Mouse (Mus musculus) liver, embryonic 15.5 days (tissue): Measurements from ENCODE around the gene Aif1. TPM values are rescaled to one million over a fixed set of nuclear protein-coding genes. Genes with fewer than 3 reads are reported as not detected.

ENCODE experiments used
- ATAC-seq: fragments of 200-750 bp; cut with Nextera tagmentation; 2 replicates; pipeline ENCODE4 v1.8.0; 2017; ENCODE audit warnings: moderate number of reproducible peaks, mild to moderate bottlenecking, moderate library complexity; ENCODE audit not compliant: insufficient read depth
- H3K27ac ChIP-seq: fragments of 300-500 bp; sonication (generic); replicated peaks from 2 replicates; pipeline ENCODE4 v1.5.1; 2015; ENCODE audit warnings: mild to moderate bottlenecking, inconsistent platforms
- H3K27me3 ChIP-seq: fragments of 300-500 bp; sonication (generic); 2 replicates; pipeline ENCODE4 v1.6.1; 2015; ENCODE audit warnings: mild to moderate bottlenecking, inconsistent platforms
- H3K36me3 ChIP-seq: fragments of 300-500 bp; sonication (generic); replicated peaks from 2 replicates; pipeline ENCODE4 v1.6.1; 2015; ENCODE audit warnings: moderate library complexity, mild to moderate bottlenecking, inconsistent platforms
- H3K4me1 ChIP-seq: fragments of 300-500 bp; sonication (generic); replicated peaks from 2 replicates; pipeline ENCODE4 v1.6.1; 2015; ENCODE audit warnings: inconsistent platforms
- H3K4me2 ChIP-seq: fragments of 300-500 bp; sonication (generic); 2 replicates; pipeline ENCODE4 v1.6.1; 2015; ENCODE audit warnings: moderate library complexity, mild to moderate bottlenecking, inconsistent platforms
- H3K4me3 ChIP-seq: fragments of 300-500 bp; sonication (generic); replicated peaks from 2 replicates; pipeline ENCODE4 v1.5.1; 2015; ENCODE audit warnings: mild to moderate bottlenecking, inconsistent platforms
- H3K9ac ChIP-seq: fragments of 300-500 bp; sonication (generic); 2 replicates; pipeline ENCODE4 v1.6.1; 2015; ENCODE audit warnings: moderate library complexity, mild to moderate bottlenecking, inconsistent platforms
- H3K9me3 ChIP-seq: fragments of 300-500 bp; sonication (generic); replicated peaks from 2 replicates; pipeline ENCODE4 v1.6.1; 2016; ENCODE audit warnings: inconsistent platforms
- WGBS: fragments of 180-500 bp; shearing (Covaris S2); methylation state at CpG from one replicate; pipeline ENCODE4 v1.1.7; 2015; ENCODE audit warnings: mixed read lengths; ENCODE audit not compliant: insufficient replicate concordance; 5-methylcytosine and 5-hydroxymethylcytosine counted together
- polyA plus RNA-seq: library from polyadenylated mRNA; unstranded; fragments of >200 nt; fragmentation: Nextera tagmentation; extraction: Ambion mirVana; gene quantifications from 2 replicates; pipeline ENCODE4 v1.2.1, GENCODE M21; 2015

Aif1 gene
- 20.5 and 22.2 TPM in 2 replicates for polyA plus RNA-seq

GRCm38 (mm10) chr17:35175968-35176367 is at the start of gene Aif1:
Aif1 (minus strand) TSS chr17:35176068.
- Histone ChIP-seq H3K27ac (no peak within 1 kb of the TSS), H3K4me2 (no peak within 1 kb of the TSS), H3K27me3 (no peaks in the 10 kb centered on the region), H3K9me3 (no peaks in the 10 kb centered on the region), H3K36me3 (no peaks in the 10 kb centered on the region), H3K4me3 (no peak within 1 kb of the TSS), H3K9ac (no peak within 1 kb of the TSS), H3K4me1 (no peaks in the 10 kb centered on the region; the same call in 1 of the 2 replicates)
- WGBS, result 39% methylated on average over 2 of the region's 2 CpGs
- ATAC-seq, result no peak

DNA sequence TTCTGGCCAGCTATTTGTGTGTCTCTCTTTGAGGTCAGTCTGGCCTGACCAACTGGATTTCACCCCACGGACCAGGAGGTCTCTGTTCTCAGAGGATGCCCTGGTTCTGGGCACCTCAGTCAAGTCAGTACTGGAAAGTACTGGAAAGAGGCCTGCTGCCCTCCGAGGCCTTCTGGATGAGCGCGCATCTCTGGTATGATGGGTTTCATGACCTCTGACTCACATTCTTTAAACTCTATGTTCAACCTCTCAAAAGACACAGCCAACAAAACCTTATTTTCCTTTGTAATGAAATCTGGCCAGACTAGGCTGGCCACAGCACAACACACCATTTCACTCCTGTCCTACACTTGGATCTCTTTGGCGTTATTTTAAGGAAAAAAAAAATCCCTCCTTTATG is 49.6 kb upstream of the Aif1 start:
- Histone ChIP-seq H3K27me3 (no peaks in the 10 kb centered on the region), H3K9me3 (no peaks in the 10 kb centered on the region), H3K9ac (no peak overlapping the region), H3K4me3 (no peak overlapping the region), H3K36me3 (peaks cover 47% of the 10 kb centered on the region), H3K4me2 (no peak overlapping the region), H3K4me1 (peaks cover 25% of the 10 kb centered on the region), H3K27ac (no peak overlapping the region)
- no peak for ATAC-seq
- WGBS, result 85% methylated on average over 5 of the region's 5 CpGs

- H3K27ac ChIP-seq, result no peak overlapping the region
- no peak for ATAC-seq
- no peak overlapping the region for H3K9ac ChIP-seq
- WGBS, result 77% methylated on average over 4 of the region's 4 CpGs
- peaks cover 33% of the 10 kb centered on the region for H3K4me1 ChIP-seq
- H3K4me3 ChIP-seq, result no peak overlapping the region
- H3K4me2 ChIP-seq, result no peak overlapping the region
- H3K9me3 ChIP-seq, result no peaks in the 10 kb centered on the region
- H3K36me3 ChIP-seq, result peaks cover 43% of the 10 kb centered on the region
- no peaks in the 10 kb centered on the region for H3K27me3 ChIP-seq
Measured at GRCm38 (mm10) chr17:35224641-35225040, 48.8 kb upstream of the Aif1 start.

DNA sequence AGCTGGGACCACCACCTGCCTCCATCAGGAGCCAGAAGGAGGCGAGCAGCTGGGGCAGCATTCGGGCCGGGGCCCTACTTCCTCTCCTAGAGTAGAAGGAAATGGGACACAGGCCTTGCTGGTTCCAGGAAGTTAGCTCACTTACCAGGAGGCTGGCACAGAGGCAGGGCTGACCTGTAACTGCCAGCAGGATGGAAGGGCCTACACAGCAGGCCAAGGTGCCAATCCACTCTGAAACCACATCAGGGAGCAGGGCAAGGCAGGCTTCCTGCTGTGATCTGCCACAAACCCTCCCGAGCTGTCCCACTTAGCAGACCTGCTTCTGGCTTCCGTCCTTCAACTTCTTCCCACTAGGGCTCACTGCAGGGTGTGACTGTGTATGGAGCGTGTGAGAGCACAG is 46.4 kb upstream of the Aif1 start:
- Histone ChIP-seq H3K4me2 (no peak overlapping the region; the same call in 1 of the 2 replicates), H3K27ac (peak overlapping the region; percentile 53; the same call in 1 of the 2 replicates), H3K27me3 (no peaks in the 10 kb centered on the region), H3K4me3 (no peak overlapping the region), H3K36me3 (peaks cover 21% of the 10 kb centered on the region), H3K9me3 (no peaks in the 10 kb centered on the region), H3K4me1 (peaks cover 52% of the 10 kb centered on the region), H3K9ac (no peak overlapping the region)
- no peak for ATAC-seq
- 46% methylated on average over 6 of the region's 6 CpGs for WGBS

DNA sequence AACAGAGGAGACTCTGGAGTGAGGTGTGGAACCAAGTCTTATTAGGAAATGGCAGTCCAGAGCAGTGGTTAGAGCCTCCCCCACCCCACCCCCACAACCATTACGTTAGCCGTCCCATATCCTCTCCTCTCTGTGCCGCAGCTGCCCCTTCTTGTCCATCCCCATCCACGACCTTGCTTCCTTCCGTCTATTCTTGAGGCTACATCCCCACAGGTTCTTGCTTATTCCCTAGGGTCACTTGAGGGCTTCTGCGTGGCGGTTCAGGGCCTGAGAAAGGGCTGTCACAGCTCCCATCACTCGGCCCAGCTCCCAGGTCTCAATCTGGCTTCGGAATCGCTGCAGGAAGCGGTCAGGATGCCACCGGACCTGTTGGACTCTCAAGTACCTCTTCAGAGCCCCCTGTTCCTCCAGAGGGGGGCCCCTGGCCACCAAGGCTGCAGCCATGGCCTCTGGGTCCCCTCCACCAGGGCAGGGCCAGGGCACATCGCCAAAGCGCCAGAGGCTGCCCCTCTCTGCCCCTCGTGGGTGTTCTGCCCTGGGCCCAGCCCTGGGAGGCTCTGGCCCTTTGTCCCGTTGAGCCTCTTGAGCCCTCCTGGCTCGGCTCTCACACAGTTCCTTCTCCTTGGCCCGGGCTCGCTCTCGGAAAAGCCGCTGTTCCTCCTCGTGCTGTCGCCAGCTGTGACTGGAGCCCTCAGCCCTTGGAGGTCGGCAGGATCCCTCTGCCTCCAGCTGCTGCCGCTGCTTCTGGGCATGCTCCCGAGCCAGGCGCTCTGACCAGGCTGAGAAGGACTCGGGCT is 44.5 kb upstream of the Aif1 start, which contains the start of gene Gm16181:
Gm16181 (plus strand) TSS at position 679 of the 797 bp plus-strand sequence.
- ATAC-seq, result no peak

DNA sequence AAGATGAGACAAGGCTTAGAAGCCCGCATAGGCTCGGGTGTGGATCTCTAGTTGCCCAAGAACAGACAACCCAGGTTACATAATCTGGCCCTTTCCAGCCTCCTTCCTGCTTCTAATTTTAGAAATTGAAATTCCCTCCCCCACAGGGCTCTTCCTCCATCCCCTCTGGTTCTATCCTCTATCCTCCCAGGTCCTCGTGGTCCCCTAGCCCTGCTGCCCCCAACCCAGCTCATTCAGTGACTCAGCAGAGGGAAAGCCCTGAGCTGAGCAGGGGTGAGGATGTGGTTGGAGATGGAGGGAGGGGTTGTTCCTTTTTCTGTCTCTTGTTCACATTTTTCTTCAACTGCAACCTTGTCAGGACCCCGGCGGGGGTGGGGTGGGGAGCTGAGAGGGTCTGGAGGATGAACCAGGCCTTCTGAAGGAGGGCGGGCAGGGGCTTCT is 43.8 kb upstream of the Aif1 start:
- 11% methylated on average over 6 of the region's 6 CpGs for WGBS
- 0 out of 2 replicates have a peak, but pooled peaks cover 3% of the 10 kb centered on the region for H3K27me3 ChIP-seq
- H3K9me3 ChIP-seq, result no peaks in the 10 kb centered on the region
- peaks cover 44% of the 10 kb centered on the region for H3K4me1 ChIP-seq
- no peak overlapping the region for H3K9ac ChIP-seq
- H3K4me3 ChIP-seq, result no peak overlapping the region
- H3K27ac ChIP-seq, result peak overlapping the region; percentile 61
- H3K4me2 ChIP-seq, result no peak overlapping the region
- peaks cover 13% of the 10 kb centered on the region; the same call in 1 of the 2 replicates for H3K36me3 ChIP-seq
- ATAC-seq, result no peak

More for the DNA sequence above, 44.5 kb upstream of the Aif1 start, which contains the start of gene Gm16181:
- peak within 1 kb of the TSS; percentile 61 for H3K27ac ChIP-seq
- H3K4me2 ChIP-seq, result 0 out of 2 replicates have a peak within 1 kb of the TSS, but pooled peaks have one; percentile 10
- H3K9me3 ChIP-seq, result no peaks in the 10 kb centered on the region
- H3K4me3 ChIP-seq, result no peak within 1 kb of the TSS
- peaks cover 19% of the 10 kb centered on the region for H3K36me3 ChIP-seq
- H3K4me1 ChIP-seq, result peaks cover 43% of the 10 kb centered on the region
- 56% methylated on average over 28 of the region's 28 CpGs for WGBS
- H3K27me3 ChIP-seq, result 0 out of 2 replicates have a peak, but pooled peaks cover 2% of the 10 kb centered on the region
- H3K9ac ChIP-seq, result no peak within 1 kb of the TSS

GRCm38 (mm10) chr17:35218516-35219193 is 42.8 kb upstream of the Aif1 start:
- no peaks in the 10 kb centered on the region for H3K9me3 ChIP-seq
- WGBS, result 14% methylated on average over 18 of the region's 18 CpGs
- H3K9ac ChIP-seq, result no peak overlapping the region
- peak; percentile 51; the same call in 1 of the 2 replicates for ATAC-seq
- peaks cover 13% of the 10 kb centered on the region; the same call in 1 of the 2 replicates for H3K36me3 ChIP-seq
- peak overlapping the region; percentile 61 for H3K27ac ChIP-seq
- H3K4me3 ChIP-seq, result no peak overlapping the region
- H3K4me2 ChIP-seq, result peak overlapping the region; percentile 34
- H3K4me1 ChIP-seq, result peaks cover 47% of the 10 kb centered on the region
- H3K27me3 ChIP-seq, result 0 out of 2 replicates have a peak, but pooled peaks cover 3% of the 10 kb centered on the region

- Histone ChIP-seq H3K27ac (no peak overlapping the region), H3K27me3 (peaks cover 9% of the 10 kb centered on the region), H3K4me2 (no peak overlapping the region), H3K9me3 (no peaks in the 10 kb centered on the region), H3K4me3 (no peak overlapping the region), H3K9ac (no peak overlapping the region), H3K4me1 (peaks cover 8% of the 10 kb centered on the region), H3K36me3 (no peaks in the 10 kb centered on the region)
- 69% methylated on average over 5 of the region's 5 CpGs for WGBS
- ATAC-seq, result no peak
Measured at GRCm38 (mm10) chr17:35213071-35213470, 37.2 kb upstream of the Aif1 start.

- WGBS, result 61% methylated on average over 3 of the region's 3 CpGs
- H3K4me2 ChIP-seq, result no peak overlapping the region
- no peak for ATAC-seq
Measured at GRCm38 (mm10) chr17:35210593-35210992, 34.7 kb upstream of the Aif1 start.

GRCm38 (mm10) chr17:35209785-35210535 is 34.1 kb upstream of the Aif1 start:
- 35% methylated on average over 12 of the region's 12 CpGs for WGBS

More at GRCm38 (mm10) chr17:35210593-35210992, 34.7 kb upstream of the Aif1 start:
- Histone ChIP-seq H3K4me3 (no peak overlapping the region), H3K27me3 (peaks cover 9% of the 10 kb centered on the region), H3K36me3 (no peaks in the 10 kb centered on the region), H3K9me3 (no peaks in the 10 kb centered on the region), H3K9ac (no peak overlapping the region), H3K27ac (no peak overlapping the region), H3K4me1 (peaks cover 4% of the 10 kb centered on the region; the same call in 1 of the 2 replicates)

More at GRCm38 (mm10) chr17:35209785-35210535, 34.1 kb upstream of the Aif1 start:
- H3K9ac ChIP-seq, result no peak overlapping the region
- no peak overlapping the region for H3K27ac ChIP-seq
- H3K4me3 ChIP-seq, result no peak overlapping the region
- peaks cover 12% of the 10 kb centered on the region for H3K27me3 ChIP-seq
- no peaks in the 10 kb centered on the region for H3K36me3 ChIP-seq
- H3K4me2 ChIP-seq, result no peak overlapping the region
- H3K4me1 ChIP-seq, result peaks cover 4% of the 10 kb centered on the region; the same call in 1 of the 2 replicates
- no peaks in the 10 kb centered on the region for H3K9me3 ChIP-seq
- no peak for ATAC-seq
